Mouse (Mus musculus) layer of hippocampus, adult 11-12 months (tissue): ENCODE data around the gene Rab40b.
"Not testable (repeated sequence)": the region's sequence is repeated elsewhere in the genome, so short reads cannot be mapped to it uniquely, and the experiment has no call there.

ENCODE experiments used
- DNase-seq: peaks from one replicate; pipeline ENCODE4 v3.0.0; 2022; ENCODE audit warnings: low spot score

Rab40b gene

DNA sequence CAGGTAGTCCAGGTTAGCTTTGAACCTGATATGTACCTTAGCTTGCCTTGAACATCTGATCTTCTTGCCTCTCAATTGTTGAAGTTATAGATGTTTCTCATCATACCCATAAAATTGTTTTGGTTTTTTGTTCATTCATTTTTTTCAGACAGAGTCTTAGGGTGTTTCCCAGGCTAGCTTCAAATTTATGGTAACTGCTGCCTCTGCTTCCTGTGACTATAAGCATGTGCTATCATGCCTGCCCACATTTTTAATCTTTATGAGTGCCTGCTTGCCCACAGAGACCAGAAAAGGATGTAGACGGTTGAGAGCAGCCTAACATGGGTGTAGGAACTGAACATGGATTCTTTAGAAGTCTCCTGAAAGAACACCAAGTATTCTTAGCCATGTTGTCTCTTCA, 19.3 kb downstream of the Rab40b start:
- DNase-seq = no peak

DNA sequence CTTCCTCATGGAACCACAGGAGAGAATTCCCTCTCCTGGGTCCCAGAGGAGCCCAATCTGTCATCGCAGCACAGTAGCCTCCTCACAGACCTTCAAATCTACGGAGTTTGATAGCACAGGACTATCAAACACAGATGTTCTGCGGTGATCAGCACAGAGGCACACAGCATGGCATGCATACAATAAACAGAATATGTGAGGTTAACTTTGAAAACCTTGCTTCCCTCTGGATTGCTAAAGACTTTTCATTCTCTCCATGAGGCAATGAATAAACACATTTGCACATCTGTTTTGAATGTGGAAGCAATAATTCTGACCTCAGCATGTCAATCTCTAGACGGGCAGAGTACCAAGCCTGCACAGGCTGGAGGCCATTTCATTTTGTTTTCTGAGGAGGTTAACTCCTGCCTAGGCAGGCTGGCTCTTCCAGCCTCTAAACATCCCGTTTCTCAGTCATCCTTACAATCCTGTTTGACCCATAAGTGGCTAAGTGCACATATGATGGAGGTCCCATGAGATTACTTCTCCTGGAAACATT, 20.8 kb downstream of the Rab40b start:
- no peak for DNase-seq

DNA sequence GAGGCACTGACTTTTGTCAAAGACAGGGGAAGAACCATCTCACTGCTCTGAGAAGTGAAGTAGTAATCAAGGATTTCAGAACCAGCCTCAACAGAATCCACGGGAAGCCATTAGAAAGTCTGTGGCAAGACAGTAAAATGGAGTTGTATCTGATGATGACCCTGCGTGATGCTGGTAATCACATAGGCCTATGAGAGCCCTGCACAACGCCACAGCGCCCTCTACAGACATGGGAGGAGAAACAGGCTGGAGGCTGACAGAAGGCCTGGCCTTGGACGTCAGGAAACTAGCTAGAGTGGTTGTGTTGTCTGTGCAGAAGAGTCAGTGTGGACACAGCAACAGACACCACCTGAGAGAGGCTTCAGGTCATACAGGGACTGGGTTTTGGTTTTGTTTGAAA, 25.8 kb downstream of the Rab40b start:
- peak; percentile 52 for DNase-seq

DNA sequence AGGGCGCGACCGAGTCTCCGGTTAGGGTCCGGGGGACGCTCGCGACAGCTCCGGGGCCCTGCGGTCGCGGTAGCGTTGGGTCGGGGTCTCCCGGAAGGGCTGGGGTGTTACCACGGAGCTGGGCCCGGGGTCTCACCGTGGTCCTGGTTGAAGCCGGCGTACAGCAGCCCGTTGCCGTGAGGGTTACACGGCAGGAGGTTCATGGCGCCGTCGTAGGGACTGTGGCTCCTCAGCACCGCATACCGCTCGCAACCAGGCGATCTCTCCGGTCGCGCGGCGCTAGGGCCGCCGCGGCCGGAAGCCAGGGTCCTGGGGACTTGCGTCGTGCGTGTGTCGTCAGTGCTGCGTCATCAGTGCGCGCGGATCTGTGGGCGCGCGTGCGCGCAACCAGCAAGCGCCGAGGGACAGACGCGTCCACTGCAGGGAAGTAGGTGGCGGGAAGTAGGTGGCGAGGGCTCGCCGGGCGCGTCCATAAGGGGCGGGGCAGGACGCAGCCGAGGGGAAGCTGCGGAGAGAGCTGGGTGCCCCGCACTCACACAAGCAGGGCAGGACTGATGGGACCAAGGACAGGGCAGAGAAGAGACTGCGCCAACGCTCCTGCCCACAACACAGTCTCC, 33.9 kb downstream of the Rab40b start, which contains the start of gene Wdr45b:
Gene Wdr45b, minus strand, starts transcription at position 355 of the 617 bp plus-strand sequence.
- DNase-seq = peak; percentile 98

DNA sequence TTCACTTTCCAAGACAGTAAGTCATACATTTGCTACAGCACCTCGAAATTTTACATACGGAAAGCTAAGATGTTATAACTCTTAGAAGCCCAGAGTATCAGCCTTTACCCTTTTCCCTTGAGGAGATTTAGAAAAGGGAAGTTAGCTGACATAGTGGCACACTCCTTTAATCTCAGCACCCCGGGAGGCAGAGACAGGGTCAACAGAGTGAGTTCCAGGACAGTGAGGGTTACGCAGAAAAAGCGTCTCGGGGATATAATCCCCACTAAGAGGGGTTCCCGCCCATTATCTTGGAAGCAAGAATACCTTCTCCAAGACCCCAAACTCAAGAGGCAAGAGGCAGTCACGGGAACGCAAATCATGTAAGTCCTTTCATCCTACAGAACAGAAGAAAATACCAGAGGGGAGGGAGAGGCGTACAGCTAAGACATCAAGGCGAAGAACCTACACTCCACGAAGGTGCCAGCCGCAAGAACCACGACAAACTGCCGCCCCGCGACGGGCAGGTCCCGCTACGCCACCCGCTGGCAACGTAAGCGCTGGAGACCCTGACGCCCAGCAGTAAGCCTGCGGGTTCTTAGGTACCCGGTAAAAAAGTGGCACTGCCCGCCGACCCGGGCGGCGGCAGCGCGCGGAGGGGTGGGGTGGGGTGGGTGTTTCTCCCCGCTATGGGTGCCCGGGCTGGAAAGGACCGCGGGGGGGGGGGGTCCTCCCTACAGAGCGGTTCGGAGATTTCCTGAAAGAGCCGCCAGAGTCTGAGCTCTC, 34.5 kb downstream of the Rab40b start:
- peak; percentile 45 for DNase-seq

DNA sequence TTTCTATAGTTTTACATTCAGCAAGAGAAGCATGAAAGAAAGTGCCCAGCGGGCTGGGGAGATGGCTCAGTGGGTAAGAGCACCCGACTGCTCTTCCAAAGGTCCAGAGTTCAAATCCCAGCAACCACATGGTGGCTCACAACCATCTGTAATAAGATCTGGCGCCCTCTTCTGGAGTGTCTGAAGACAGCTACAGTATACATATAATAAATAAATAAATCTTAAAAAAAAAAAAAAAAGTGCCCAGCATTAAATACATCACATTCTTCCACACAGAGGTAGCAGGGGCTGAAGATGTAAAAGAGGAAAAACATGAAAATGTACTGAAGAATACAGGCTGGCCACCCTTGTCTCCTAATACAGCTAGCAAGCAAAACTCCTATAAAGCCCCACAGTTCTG, 39.3 kb downstream of the Rab40b start:
- not testable (repeated sequence) for DNase-seq

DNA sequence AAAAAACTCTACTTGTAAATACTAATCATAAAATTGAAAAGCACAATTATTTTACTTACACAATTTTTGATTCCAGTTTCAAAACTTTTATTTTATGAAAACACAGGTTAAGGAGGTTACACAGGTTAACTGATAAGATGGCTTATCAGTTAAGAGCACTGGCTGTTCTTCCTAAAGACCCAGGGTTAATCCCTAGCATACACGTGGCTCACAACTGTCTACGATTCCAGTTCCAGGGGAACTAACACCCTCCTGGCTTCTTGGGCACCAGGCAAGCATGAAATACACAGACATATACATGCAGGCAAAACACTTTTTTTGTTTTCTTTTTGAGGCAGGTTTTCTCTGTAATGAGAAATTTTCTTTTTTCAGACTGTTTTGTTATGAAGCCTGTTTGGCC, 39.9 kb downstream of the Rab40b start:
- DNase-seq = no peak

DNA sequence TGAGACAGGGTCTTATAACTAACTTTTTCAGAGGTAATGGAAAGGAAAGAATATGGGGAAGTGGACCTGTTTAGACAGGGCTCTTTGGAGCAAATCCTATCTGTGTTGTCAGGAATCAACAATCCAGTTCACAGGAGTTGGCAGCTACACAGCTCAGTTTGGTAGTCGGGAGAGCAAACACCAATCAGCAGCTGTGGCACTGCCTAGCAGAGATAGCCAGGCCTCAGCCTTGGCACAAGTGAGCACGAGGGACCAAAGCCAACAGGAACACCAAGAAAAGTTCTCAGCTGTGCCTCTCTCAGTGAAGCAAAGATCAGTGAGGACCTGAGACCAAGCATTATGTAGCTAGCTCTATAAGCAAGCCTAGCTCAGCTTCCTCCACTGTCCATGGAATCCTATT, 41.0 kb downstream of the Rab40b start:
- no peak for DNase-seq

DNA sequence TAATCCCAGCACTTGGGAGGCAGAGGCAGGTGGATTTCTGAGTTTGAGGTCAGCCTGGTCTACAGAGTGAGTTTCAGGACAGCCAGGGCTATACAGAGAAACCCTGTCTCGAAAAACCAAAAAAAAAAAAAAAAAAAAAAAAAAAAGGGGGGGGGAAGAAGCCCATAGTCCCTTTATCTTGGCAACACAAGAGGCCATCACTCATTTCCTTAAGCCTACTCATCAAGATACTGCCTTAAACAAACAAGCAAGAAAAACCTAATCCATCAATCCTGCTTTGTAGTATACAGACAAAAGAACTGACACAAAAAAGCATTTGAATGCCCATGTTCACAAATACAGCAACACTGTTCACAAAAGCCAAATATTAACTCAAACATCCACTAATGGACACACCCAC, 45.6 kb downstream of the Rab40b start:
- DNase-seq = not testable (repeated sequence)

DNA sequence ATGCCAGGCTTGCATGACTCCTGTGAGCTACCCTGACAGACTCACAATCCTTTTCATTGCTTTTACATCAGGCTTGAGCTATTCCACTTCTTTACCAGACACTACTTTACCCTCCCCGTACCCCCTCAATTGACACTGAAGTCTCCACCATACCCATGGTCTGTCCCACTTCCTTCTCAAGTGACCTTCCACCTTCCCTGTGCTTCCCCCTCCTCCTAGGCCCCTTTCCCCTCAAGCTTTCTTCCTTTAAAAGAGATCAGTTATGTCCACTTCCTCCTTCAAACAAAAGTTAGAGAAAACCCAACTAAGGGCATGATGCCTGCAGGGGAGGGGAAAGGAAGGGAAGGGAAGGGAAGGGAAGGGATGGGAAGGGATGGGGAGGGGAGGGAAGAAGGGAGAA, 47.8 kb downstream of the Rab40b start:
- DNase-seq = no peak

DNA sequence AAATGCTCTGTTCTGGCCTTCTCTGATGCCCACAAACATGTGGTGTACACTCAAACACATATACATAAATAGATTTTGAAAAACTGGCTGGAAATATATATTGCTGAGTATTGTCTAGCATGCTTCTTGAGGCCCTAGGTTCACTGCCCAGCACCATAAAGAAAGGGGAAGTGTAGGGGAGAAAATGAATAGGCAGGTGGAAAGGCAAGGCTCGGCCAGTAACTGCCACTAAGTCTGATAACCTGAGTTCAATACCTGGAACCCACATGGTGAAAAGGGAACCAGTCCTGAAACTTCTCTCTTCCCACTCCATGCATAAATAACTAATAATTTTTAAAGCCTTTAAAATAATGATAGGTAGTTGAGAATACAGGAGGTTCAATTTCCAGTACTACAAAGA, 48.4 kb downstream of the Rab40b start:
- no peak for DNase-seq

DNA sequence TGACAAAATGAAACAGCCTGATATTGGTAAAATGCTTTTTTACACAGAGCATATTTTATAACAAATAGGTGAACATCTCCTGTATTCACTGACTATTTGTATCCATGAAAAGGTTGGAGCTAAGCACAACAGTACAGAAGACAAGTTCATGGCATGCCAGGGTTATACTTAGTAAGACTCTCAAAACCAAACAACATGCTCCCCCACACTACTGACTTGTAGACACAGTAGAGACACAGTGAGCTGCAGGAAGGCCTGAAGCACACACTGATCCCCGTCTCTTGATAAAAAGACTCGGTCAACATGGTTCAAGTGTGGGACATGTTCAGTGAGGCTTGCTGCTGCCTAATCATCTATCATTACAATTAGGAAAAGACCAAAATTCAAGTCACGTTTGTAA, 56.4 kb downstream of the Rab40b start:
- DNase-seq = no peak

DNA sequence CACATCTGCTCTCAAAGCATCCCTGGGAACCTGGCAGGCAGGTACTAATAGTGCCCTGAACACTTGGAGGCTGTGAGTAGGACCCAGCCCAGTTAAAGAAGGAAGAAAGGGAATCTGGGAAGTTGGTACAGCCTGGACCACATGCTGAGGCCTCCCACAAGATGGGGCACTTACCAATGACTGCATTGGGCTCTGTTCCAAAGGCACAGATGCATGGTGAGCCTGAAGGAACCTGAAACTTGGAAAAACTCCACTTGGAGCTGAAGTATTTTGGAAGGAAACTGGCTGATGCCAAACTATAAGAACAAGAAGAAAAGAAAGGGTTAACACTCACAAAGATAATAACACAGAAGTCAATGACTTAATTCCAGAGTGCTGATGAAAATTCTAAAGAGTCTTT, 59.4 kb downstream of the Rab40b start:
- no peak for DNase-seq

DNA sequence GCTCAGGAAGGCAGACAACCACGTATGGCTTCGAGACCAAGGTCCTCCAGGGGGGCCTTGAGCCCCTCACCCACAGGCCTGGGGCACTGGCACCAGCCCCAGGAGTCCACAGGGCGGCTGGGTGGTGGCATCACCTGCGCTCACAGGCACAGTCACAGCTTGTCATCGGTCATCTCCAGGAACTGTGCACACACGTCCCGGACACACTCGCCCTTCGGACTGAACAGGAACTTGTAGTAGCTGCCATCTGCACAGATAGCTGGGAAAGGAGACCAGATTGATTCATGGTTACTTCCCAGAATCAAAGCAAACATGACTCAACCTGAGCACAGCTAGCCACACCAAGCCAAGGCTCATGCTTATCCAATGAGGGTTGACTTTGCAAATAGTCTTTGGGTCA, 59.8 kb downstream of the Rab40b start:
- DNase-seq = no peak

DNA sequence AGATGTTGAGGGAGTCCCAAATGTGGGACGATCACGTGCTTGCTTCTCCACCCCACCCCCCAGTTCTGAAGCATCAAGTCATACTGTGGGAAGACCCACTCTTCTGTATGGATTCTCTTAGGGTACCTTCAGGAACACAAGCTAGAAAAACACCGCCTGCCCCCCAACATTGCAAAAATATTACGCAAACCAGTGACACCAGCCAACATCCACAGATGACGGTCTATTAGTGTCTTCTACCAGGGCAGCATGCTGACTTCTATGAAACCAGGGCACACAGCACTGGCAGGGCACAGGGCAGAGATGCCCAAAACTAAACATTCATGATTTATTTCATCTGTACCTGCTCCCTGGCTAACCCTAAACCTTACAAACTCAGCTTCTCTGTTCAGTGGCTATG, 61.4 kb downstream of the Rab40b start:
- no peak for DNase-seq

DNA sequence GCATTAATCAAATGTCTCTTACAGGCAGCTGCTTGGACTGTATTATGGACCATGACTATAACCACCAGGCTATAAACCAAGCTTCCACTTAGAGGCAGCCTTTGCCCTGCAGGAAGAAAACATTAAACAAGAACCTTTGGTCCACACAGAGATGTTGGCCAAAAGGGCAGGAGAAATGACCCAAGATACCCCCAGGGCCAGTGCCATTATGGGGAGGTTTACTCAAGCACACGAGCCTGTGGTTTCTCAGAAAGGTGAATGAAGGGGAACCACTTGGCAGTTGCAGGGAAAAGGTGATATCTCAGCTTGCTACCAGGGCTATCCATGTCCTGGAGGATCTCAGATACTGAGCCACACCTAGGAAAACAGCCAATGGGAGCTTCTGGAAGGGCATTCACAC, 62.0 kb downstream of the Rab40b start:
- no peak for DNase-seq

DNA sequence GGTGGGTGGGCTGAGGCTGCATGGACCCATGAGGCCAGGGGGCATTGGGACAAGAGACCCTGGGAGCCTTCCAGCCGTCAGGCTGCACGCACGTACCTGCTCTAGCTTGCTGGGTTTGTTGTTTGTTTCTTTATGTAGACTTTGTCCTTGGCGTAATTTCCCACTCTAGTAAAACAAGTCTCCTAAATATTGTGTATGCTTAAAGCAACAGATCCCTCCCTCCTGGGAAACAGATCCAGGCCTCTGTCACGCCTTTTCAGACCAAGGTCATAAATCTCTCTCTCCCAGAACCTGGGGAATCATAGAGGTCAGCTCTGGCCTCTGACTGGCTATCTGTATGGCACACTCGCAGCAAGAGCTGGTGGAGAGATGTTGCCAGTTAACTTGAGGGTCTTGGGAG, 80.3 kb downstream of the Rab40b start:
- DNase-seq = not testable (repeated sequence)

DNA sequence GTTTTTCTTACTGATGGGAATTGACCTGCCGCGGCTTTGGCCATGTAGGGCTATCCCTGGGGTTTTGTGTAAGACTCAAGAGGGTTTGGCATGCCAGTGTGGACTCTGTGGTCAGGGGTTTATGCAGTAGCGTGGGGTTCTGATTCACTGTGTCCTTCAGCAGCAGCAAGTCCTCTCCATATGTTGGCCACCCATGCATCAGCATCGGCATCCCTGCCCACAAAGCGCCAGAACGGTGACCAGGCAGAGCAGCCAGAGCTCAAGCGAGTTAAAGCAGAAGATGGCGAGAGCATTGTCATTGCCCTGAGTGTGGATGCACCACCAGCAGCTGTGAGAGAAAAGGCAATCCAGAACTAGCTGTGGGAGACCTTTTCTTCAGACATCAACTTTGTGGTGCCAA, 81.4 kb downstream of the Rab40b start:
- DNase-seq = peak; percentile 36
